Mouse (Mus musculus) ES-E14 (cell line): ENCODE results near the gene Slc17a9. TPM values are rescaled to one million over a fixed set of nuclear protein-coding genes. Genes with fewer than 3 reads are reported as not detected.

Experiments used
- DNase-seq: peaks from one replicate; pipeline ENCODE4 v3.0.0-alpha.2; 2013; ENCODE audit warnings: low read depth, low spot score
- H3K27ac ChIP-seq: 2 replicates; pipeline ENCODE4 v1.5.1; 2012; ENCODE audit warnings: low read depth, mild to moderate bottlenecking, low read length, moderate library complexity, mixed read lengths; ENCODE audit not compliant: poor library complexity, insufficient read depth, severe bottlenecking
- H3K36me3 ChIP-seq: 2 replicates; pipeline ENCODE4 v1.6.1; 2012; ENCODE audit warnings: mild to moderate bottlenecking, low read length, moderate library complexity, mixed read lengths; ENCODE audit not compliant: control insufficient read depth, poor library complexity, insufficient read depth, severe bottlenecking
- H3K4me1 ChIP-seq, 2 experiments: fragments of 150-350 bp in 1 of 2; sonication (generic) in 1 of 2; 2 replicates each; pipeline ENCODE4 v1.6.1; 2012; ENCODE audit warnings: low read length in 2 of 2, mild to moderate bottlenecking in 1 of 2, mixed read lengths in 1 of 2; ENCODE audit not compliant: control insufficient read depth in 2 of 2, insufficient read depth in 2 of 2, poor library complexity in 1 of 2
- H3K4me3 ChIP-seq, 2 experiments: fragments of 150-350 bp in 1 of 2; sonication (generic) in 1 of 2; 2 replicates each; pipeline ENCODE4 v1.5.1; 2012; ENCODE audit warnings: low read length in 2 of 2, low read depth in 1 of 2, mild to moderate bottlenecking in 1 of 2, mixed read lengths in 1 of 2; ENCODE audit not compliant: insufficient read depth in 1 of 2, poor library complexity in 1 of 2, severe bottlenecking in 1 of 2
- H3K9ac ChIP-seq: 2 replicates; pipeline ENCODE4 v1.6.1; 2012; ENCODE audit warnings: low read depth, mild to moderate bottlenecking, low read length, mixed read lengths; ENCODE audit not compliant: poor library complexity, insufficient read depth, severe bottlenecking
- H3K9me3 ChIP-seq: fragments of 150-350 bp; sonication (generic); 2 replicates; pipeline ENCODE4 v1.6.1; 2012; ENCODE audit warnings: low read depth, mild to moderate bottlenecking, low read length; ENCODE audit not compliant: control insufficient read depth, insufficient read depth
- CHD2 ChIP-seq: IDR thresholded peaks from 2 replicates; pipeline ENCODE4 v1.6.1; 2014; ENCODE audit warnings: mild to moderate bottlenecking, low read depth, low read length, inconsistent platforms
- HCFC1 ChIP-seq: IDR thresholded peaks from 2 replicates; pipeline ENCODE4 v1.6.1; 2012; ENCODE audit warnings: low read length, inconsistent platforms, borderline replicate concordance; ENCODE audit not compliant: insufficient read depth
- MAFK ChIP-seq: IDR thresholded peaks from 2 replicates; pipeline ENCODE4 v1.6.1; 2014; ENCODE audit warnings: mild to moderate bottlenecking, low read depth, low read length, inconsistent platforms; ENCODE audit not compliant: insufficient read depth
- ZC3H11A ChIP-seq: IDR thresholded peaks from 2 replicates; pipeline ENCODE4 v1.6.1; 2012; ENCODE audit warnings: low read depth, mild to moderate bottlenecking, inconsistent platforms, low read length, borderline replicate concordance
- ZNF384 ChIP-seq: IDR thresholded peaks from 2 replicates; pipeline ENCODE4 v1.6.1; 2012; ENCODE audit warnings: low read depth, low read length, inconsistent platforms
- in situ Hi-C, 2 experiments: fragments of 600-800 bp; cut with MboI; formaldehyde crosslinking; loops; one replicate each; pipeline ENCODE4 v1.15.1; 2025; ENCODE audit warnings: low sequenced_read_pairs in 2 of 2, inconsistent platforms in 1 of 2; ENCODE audit not compliant: unreplicated experiment in 2 of 2
- total RNA-seq: library from RNA; depleted of rRNA; stranded (reverse); fragments of 300-350 nt; gene quantifications from 2 replicates; pipeline ENCODE4 v1.2.3, GENCODE M21; 2012

Slc17a9 gene
- total RNA-seq, 1 experiment: 12.0 TPM

GRCm38 (mm10) chr2:180731984-180732383 is 6.9 kb downstream of the Slc17a9 start:
- no peak for DNase-seq
- H3K36me3 ChIP-seq: peaks cover 25% of the 10 kb centered on the region; the same call in 1 of the 2 replicates
- peak overlapping the region; percentile 47 to 51; a peak in 3 of 4 replicates for H3K4me3 ChIP-seq
- H3K27ac ChIP-seq: no peak overlapping the region; the same call in 1 of the 2 replicates
- peak overlapping the region; percentile 50 for H3K9ac ChIP-seq
- no peak for TF ChIP-seq ZC3H11A
- TF ChIP-seq CHD2: no peak
- H3K4me1 ChIP-seq: peaks cover 11 to 41% of the 10 kb centered on the region in 2 experiments; a peak in 3 of 4 replicates
- in situ Hi-C loops: no loop called here
- no peaks in the 10 kb centered on the region for H3K9me3 ChIP-seq

GRCm38 (mm10) chr2:180735232-180735631 is 10.2 kb downstream of the Slc17a9 start:
- Histone ChIP-seq H3K9me3 (no peaks in the 10 kb centered on the region), H3K4me3 (no peak overlapping the region), H3K27ac (no peak overlapping the region), H3K36me3 (peaks cover 31% of the 10 kb centered on the region; the same call in 1 of the 2 replicates), H3K9ac (no peak overlapping the region), H3K4me1 (peaks cover 11 to 36% of the 10 kb centered on the region in 2 experiments)
- no peak for DNase-seq
- in situ Hi-C loops: no loop called here
- no peak for TF ChIP-seq CHD2
- TF ChIP-seq MAFK: no peak
- TF ChIP-seq ZNF384: no peak
- no peak for TF ChIP-seq ZC3H11A
- no peak for TF ChIP-seq HCFC1

- H3K9me3 ChIP-seq: no peaks in the 10 kb centered on the region
- TF ChIP-seq ZNF384: no peak
- no peak for TF ChIP-seq ZC3H11A
- no peak for TF ChIP-seq MAFK
- TF ChIP-seq HCFC1: no peak
- TF ChIP-seq CHD2: no peak
- H3K9ac ChIP-seq: no peak overlapping the region
Observed at GRCm38 (mm10) chr2:180737984-180738383, 12.9 kb downstream of the Slc17a9 start.

GRCm38 (mm10) chr2:180740349-180740748 is 15.3 kb downstream of the Slc17a9 start:
- DNase-seq: peak; percentile 85
- H3K36me3 ChIP-seq: peaks cover 20% of the 10 kb centered on the region; the same call in 1 of the 2 replicates
- H3K4me1 ChIP-seq: peaks cover 8 to 36% of the 10 kb centered on the region in 2 experiments; a peak in 3 of 4 replicates
- H3K27ac ChIP-seq: peak overlapping the region; percentile 95
- peak overlapping the region; percentile 9; the same call in 1 of the 2 replicates for H3K9ac ChIP-seq
- H3K4me3 ChIP-seq: peak overlapping the region in 1 of 2 experiments; percentile 29; a peak in 1 of 4 replicates
- in situ Hi-C loops: no loop called here
- no peaks in the 10 kb centered on the region for H3K9me3 ChIP-seq
- TF ChIP-seq ZC3H11A: no peak
- no peak for TF ChIP-seq ZNF384
- no peak for TF ChIP-seq MAFK
- TF ChIP-seq HCFC1: no peak
- no peak for TF ChIP-seq CHD2

More at GRCm38 (mm10) chr2:180737984-180738383, 12.9 kb downstream of the Slc17a9 start:
- H3K36me3 ChIP-seq: peaks cover 31% of the 10 kb centered on the region; the same call in 1 of the 2 replicates
- DNase-seq: no peak
- no peak overlapping the region for H3K27ac ChIP-seq
- in situ Hi-C loops: no loop called here
- H3K4me1 ChIP-seq: peaks cover 8 to 42% of the 10 kb centered on the region in 2 experiments; a peak in 3 of 4 replicates
- no peak overlapping the region for H3K4me3 ChIP-seq

GRCm38 (mm10) chr2:180741421-180741820 is 16.4 kb downstream of the Slc17a9 start:
- in situ Hi-C loops: no loop called here
- no peak for TF ChIP-seq MAFK
- no peak for TF ChIP-seq ZNF384
- TF ChIP-seq HCFC1: no peak
- TF ChIP-seq CHD2: no peak
- no peak for TF ChIP-seq ZC3H11A
- Histone ChIP-seq H3K27ac (peak overlapping the region; percentile 95; the same call in 1 of the 2 replicates), H3K4me3 (no peak overlapping the region), H3K9me3 (no peaks in the 10 kb centered on the region), H3K4me1 (peaks cover 8 to 33% of the 10 kb centered on the region in 2 experiments; a peak in 3 of 4 replicates), H3K9ac (no peak overlapping the region), H3K36me3 (peaks cover 14% of the 10 kb centered on the region; the same call in 1 of the 2 replicates)
- DNase-seq: no peak
